Mouse (Mus musculus) heart, embryonic 15.5 days (tissue): ENCODE data around the gene Timmdc1. TPM values are rescaled to one million over a fixed set of nuclear protein-coding genes. Genes with fewer than 3 reads are reported as not detected.

Source experiments
- ATAC-seq: fragments of 200-750 bp; cut with Nextera tagmentation; replicated peaks from 2 replicates; pipeline ENCODE4 v1.8.0; 2017; ENCODE audit warnings: low read depth, moderate TSS enrichment; ENCODE audit not compliant: insufficient number of reproducible peaks, insufficient read depth, low FRiP score
- H3K27ac ChIP-seq: fragments of 300-500 bp; sonication (generic); 2 replicates; pipeline ENCODE4 v1.5.1; 2015; ENCODE audit warnings: mild to moderate bottlenecking, inconsistent platforms
- H3K27me3 ChIP-seq: fragments of 300-500 bp; sonication (generic); 2 replicates; pipeline ENCODE4 v1.6.1; 2015; ENCODE audit warnings: inconsistent platforms
- H3K36me3 ChIP-seq: fragments of 300-500 bp; sonication (generic); 2 replicates; pipeline ENCODE4 v1.6.1; 2015; ENCODE audit warnings: mild to moderate bottlenecking, inconsistent platforms
- H3K4me1 ChIP-seq: fragments of 300-500 bp; sonication (generic); replicated peaks from 2 replicates; pipeline ENCODE4 v1.6.1; 2015; ENCODE audit warnings: inconsistent platforms
- H3K4me2 ChIP-seq: fragments of 300-500 bp; sonication (generic); 2 replicates; pipeline ENCODE4 v1.6.1; 2015; ENCODE audit warnings: inconsistent platforms, mild to moderate bottlenecking, moderate library complexity
- H3K4me3 ChIP-seq: fragments of 300-500 bp; sonication (generic); 2 replicates; pipeline ENCODE4 v1.5.1; 2015; ENCODE audit warnings: mild to moderate bottlenecking, inconsistent platforms
- H3K9ac ChIP-seq: fragments of 300-500 bp; sonication (generic); 2 replicates; pipeline ENCODE4 v1.6.1; 2015; ENCODE audit warnings: mild to moderate bottlenecking, inconsistent platforms
- H3K9me3 ChIP-seq: fragments of 300-500 bp; sonication (generic); replicated peaks from 2 replicates; pipeline ENCODE4 v1.6.1; 2016; ENCODE audit warnings: inconsistent platforms
- WGBS: fragments of 180-500 bp; shearing (Covaris S2); methylation state at CpG from one replicate; pipeline ENCODE4 v1.1.7; 2015; ENCODE audit warnings: mixed read lengths; 5-methylcytosine and 5-hydroxymethylcytosine counted together
- polyA plus RNA-seq: library from polyadenylated mRNA; unstranded; fragments of >200 nt; fragmentation: Nextera tagmentation; extraction: Ambion mirVana; gene quantifications from 2 replicates; pipeline ENCODE4 v1.2.1, GENCODE M21; 2015

The Timmdc1 gene
- 31.9 and 38.1 TPM in 2 replicates for polyA plus RNA-seq

- H3K4me1 ChIP-seq, result peaks cover 13% of the 10 kb centered on the region
- peak; percentile 96 for ATAC-seq
- no peaks in the 10 kb centered on the region for H3K9me3 ChIP-seq
- no peaks in the 10 kb centered on the region for H3K27me3 ChIP-seq
- peak within 1 kb of the TSS; percentile 99 for H3K4me3 ChIP-seq
- under 1% methylated on average over 72 of the region's 73 CpGs for WGBS
- H3K27ac ChIP-seq, result peak within 1 kb of the TSS; percentile 98
- peak within 1 kb of the TSS; percentile 66 for H3K4me2 ChIP-seq
- H3K36me3 ChIP-seq, result peaks cover 30% of the 10 kb centered on the region
- peak within 1 kb of the TSS; percentile 99 for H3K9ac ChIP-seq
These were observed at the start of gene Timmdc1 for GRCm38 (mm10) chr16:38522129-38523084. Timmdc1 (minus strand) TSS chr16:38522663.

GRCm38 (mm10) chr16:38571481-38571880, 49.0 kb upstream of the Timmdc1 start:
- Histone ChIP-seq H3K9ac (no peak overlapping the region), H3K4me1 (no peaks in the 10 kb centered on the region), H3K4me2 (no peak overlapping the region), H3K27me3 (no peaks in the 10 kb centered on the region), H3K27ac (no peak overlapping the region), H3K9me3 (no peaks in the 10 kb centered on the region), H3K36me3 (peaks cover 58% of the 10 kb centered on the region), H3K4me3 (no peak overlapping the region)
- ATAC-seq, result no peak
- WGBS, result 89% methylated on average over 3 of the region's 3 CpGs

GRCm38 (mm10) chr16:38568192-38568591, 45.7 kb upstream of the Timmdc1 start:
- no peak for ATAC-seq
- WGBS, result 94% methylated on average over 5 of the region's 5 CpGs
- peaks cover 46% of the 10 kb centered on the region for H3K36me3 ChIP-seq

GRCm38 (mm10) chr16:38563516-38563915, 41.1 kb upstream of the Timmdc1 start:
- WGBS, result 24% methylated on average over 10 of the region's 10 CpGs
- peak overlapping the region; percentile 73 for H3K4me2 ChIP-seq
- H3K4me1 ChIP-seq, result peaks cover 15% of the 10 kb centered on the region
- H3K36me3 ChIP-seq, result peaks cover 16% of the 10 kb centered on the region
- H3K27me3 ChIP-seq, result peaks cover 13% of the 10 kb centered on the region; the same call in 1 of the 2 replicates
- no peak for ATAC-seq
- H3K4me3 ChIP-seq, result peak overlapping the region; percentile 90
- H3K9me3 ChIP-seq, result no peaks in the 10 kb centered on the region
- H3K9ac ChIP-seq, result peak overlapping the region; percentile 90
- no peak overlapping the region for H3K27ac ChIP-seq

More at GRCm38 (mm10) chr16:38568192-38568591, 45.7 kb upstream of the Timmdc1 start:
- H3K27ac ChIP-seq, result no peak overlapping the region
- no peak overlapping the region for H3K4me3 ChIP-seq
- peaks cover 12% of the 10 kb centered on the region for H3K4me1 ChIP-seq
- no peaks in the 10 kb centered on the region for H3K27me3 ChIP-seq
- H3K9ac ChIP-seq, result no peak overlapping the region
- no peaks in the 10 kb centered on the region for H3K9me3 ChIP-seq
- no peak overlapping the region for H3K4me2 ChIP-seq

GRCm38 (mm10) chr16:38562968-38563327, 40.5 kb upstream of the Timmdc1 start:
- ATAC-seq, result no peak; the same call in 1 of the 2 replicates
- Histone ChIP-seq H3K27ac (peak overlapping the region; percentile 80), H3K4me3 (peak overlapping the region; percentile 90), H3K9me3 (no peaks in the 10 kb centered on the region), H3K4me1 (peaks cover 15% of the 10 kb centered on the region), H3K36me3 (peaks cover 10% of the 10 kb centered on the region), H3K9ac (peak overlapping the region; percentile 90), H3K27me3 (peaks cover 13% of the 10 kb centered on the region; the same call in 1 of the 2 replicates), H3K4me2 (peak overlapping the region; percentile 73)
- under 1% methylated on average over 25 of the region's 25 CpGs for WGBS

GRCm38 (mm10) chr16:38562131-38562967, 39.9 kb upstream of the Timmdc1 start:
- Histone ChIP-seq H3K27ac (peak overlapping the region; percentile 80), H3K36me3 (peaks cover 10% of the 10 kb centered on the region), H3K9ac (peak overlapping the region; percentile 90), H3K9me3 (no peaks in the 10 kb centered on the region), H3K4me1 (peaks cover 15% of the 10 kb centered on the region), H3K4me2 (peak overlapping the region; percentile 73), H3K27me3 (peaks cover 13% of the 10 kb centered on the region; the same call in 1 of the 2 replicates), H3K4me3 (peak overlapping the region; percentile 90)
- ATAC-seq, result peak; percentile 96
- 6% methylated on average over 37 of the region's 37 CpGs for WGBS

- Histone ChIP-seq H3K4me1 (0 out of 2 replicates have a peak, but pooled peaks cover 3% of the 10 kb centered on the region), H3K27ac (no peak within 1 kb of the TSS), H3K4me2 (no peak within 1 kb of the TSS), H3K4me3 (no peak within 1 kb of the TSS), H3K9ac (no peak within 1 kb of the TSS), H3K9me3 (no peaks in the 10 kb centered on the region), H3K27me3 (peaks cover 27% of the 10 kb centered on the region), H3K36me3 (no peaks in the 10 kb centered on the region)
- WGBS, result 83% methylated on average over 3 of the region's 3 CpGs
- ATAC-seq, result no peak
These were observed 35.8 kb upstream of the Timmdc1 start, which contains the start of gene Tmem39a for GRCm38 (mm10) chr16:38558221-38558748. Tmem39a (plus strand) TSS chr16:38558698.

GRCm38 (mm10) chr16:38555988-38556387, 33.5 kb upstream of the Timmdc1 start:
- Histone ChIP-seq H3K4me2 (no peak overlapping the region), H3K4me1 (no peaks in the 10 kb centered on the region), H3K27ac (no peak overlapping the region), H3K9me3 (no peaks in the 10 kb centered on the region), H3K4me3 (no peak overlapping the region), H3K27me3 (peaks cover 27% of the 10 kb centered on the region), H3K36me3 (no peaks in the 10 kb centered on the region), H3K9ac (no peak overlapping the region)
- WGBS, result 70% methylated on average over 3 of the region's 3 CpGs
- no peak for ATAC-seq

GRCm38 (mm10) chr16:38549479-38550396, 27.3 kb upstream of the Timmdc1 start, which contains the start of gene Poglut1:
Poglut1 (minus strand) TSS chr16:38550258.
- peak; percentile 84 for ATAC-seq
- Histone ChIP-seq H3K9me3 (no peaks in the 10 kb centered on the region), H3K27ac (no peak within 1 kb of the TSS), H3K4me1 (peaks cover 18% of the 10 kb centered on the region), H3K4me2 (peak within 1 kb of the TSS; percentile 89), H3K27me3 (peaks cover 8% of the 10 kb centered on the region; the same call in 1 of the 2 replicates), H3K9ac (peak within 1 kb of the TSS; percentile 73), H3K4me3 (peak within 1 kb of the TSS; percentile 75), H3K36me3 (peaks cover 11% of the 10 kb centered on the region; the same call in 1 of the 2 replicates)
- WGBS, result 2% methylated on average over 54 of the region's 54 CpGs

- H3K4me2 ChIP-seq, result no peak overlapping the region
- peaks cover 17% of the 10 kb centered on the region; the same call in 1 of the 2 replicates for H3K36me3 ChIP-seq
- no peak for ATAC-seq
- no peak overlapping the region for H3K4me3 ChIP-seq
- H3K27ac ChIP-seq, result no peak overlapping the region
- peaks cover 18% of the 10 kb centered on the region for H3K4me1 ChIP-seq
- H3K9me3 ChIP-seq, result no peaks in the 10 kb centered on the region
- no peaks in the 10 kb centered on the region; the same call in 1 of the 2 replicates for H3K27me3 ChIP-seq
- no peak overlapping the region for H3K9ac ChIP-seq
- WGBS, result 94% methylated on average over 1 of the region's 1 CpGs
These were observed 25.5 kb upstream of the Timmdc1 start for GRCm38 (mm10) chr16:38548000-38548399.
